Mouse (Mus musculus) forebrain, embryonic 10.5 days (tissue): Measurements from ENCODE around the gene Zfp974. TPM values are rescaled to one million over a fixed set of nuclear protein-coding genes. Genes with fewer than 3 reads are reported as not detected.
"Not testable (repeated sequence)": the region's sequence is repeated elsewhere in the genome, so short reads cannot be mapped to it uniquely, and the experiment has no call there.

ENCODE experiments used
- DNase-seq: peaks from one replicate; pipeline ENCODE4 v3.0.0-alpha.2; 2017; ENCODE audit warnings: low spot score; ENCODE audit errors: extremely low spot score
- H3K27ac ChIP-seq: fragments of 300-500 bp; sonication (generic); 2 replicates; pipeline ENCODE4 v1.5.1; 2016; ENCODE audit warnings: mild to moderate bottlenecking
- H3K27me3 ChIP-seq: fragments of 300-500 bp; sonication (generic); 2 replicates; pipeline ENCODE4 v1.6.1; 2016; ENCODE audit warnings: mild to moderate bottlenecking; ENCODE audit not compliant: poor library complexity, severe bottlenecking
- H3K36me3 ChIP-seq: fragments of 300-500 bp; sonication (generic); replicated peaks from 2 replicates; pipeline ENCODE4 v1.6.1; 2016; ENCODE audit warnings: mild to moderate bottlenecking, moderate library complexity
- H3K4me1 ChIP-seq: fragments of 300-500 bp; sonication (generic); 2 replicates; pipeline ENCODE4 v1.6.1; 2016
- H3K4me3 ChIP-seq: fragments of 300-500 bp; sonication (generic); 2 replicates; pipeline ENCODE4 v1.5.1; 2016; ENCODE audit warnings: mild to moderate bottlenecking, moderate library complexity
- H3K9me3 ChIP-seq: fragments of 300-500 bp; sonication (generic); 2 replicates; pipeline ENCODE4 v1.6.1; 2016; ENCODE audit warnings: mild to moderate bottlenecking, moderate library complexity
- WGBS: fragments of 180-500 bp; shearing (Covaris S2); methylation state at CpG from one replicate; pipeline ENCODE4 v1.1.7; 2016; 5-methylcytosine and 5-hydroxymethylcytosine counted together
- polyA plus RNA-seq: library from polyadenylated mRNA; unstranded; fragments of >200 nt; fragmentation: Nextera tagmentation; extraction: Ambion mirVana; gene quantifications from 2 replicates; pipeline ENCODE4 v1.2.1, GENCODE M21; 2016

Gene Zfp974
- polyA plus RNA-seq, result 10.6 and 12.0 TPM in 2 replicates

DNA sequence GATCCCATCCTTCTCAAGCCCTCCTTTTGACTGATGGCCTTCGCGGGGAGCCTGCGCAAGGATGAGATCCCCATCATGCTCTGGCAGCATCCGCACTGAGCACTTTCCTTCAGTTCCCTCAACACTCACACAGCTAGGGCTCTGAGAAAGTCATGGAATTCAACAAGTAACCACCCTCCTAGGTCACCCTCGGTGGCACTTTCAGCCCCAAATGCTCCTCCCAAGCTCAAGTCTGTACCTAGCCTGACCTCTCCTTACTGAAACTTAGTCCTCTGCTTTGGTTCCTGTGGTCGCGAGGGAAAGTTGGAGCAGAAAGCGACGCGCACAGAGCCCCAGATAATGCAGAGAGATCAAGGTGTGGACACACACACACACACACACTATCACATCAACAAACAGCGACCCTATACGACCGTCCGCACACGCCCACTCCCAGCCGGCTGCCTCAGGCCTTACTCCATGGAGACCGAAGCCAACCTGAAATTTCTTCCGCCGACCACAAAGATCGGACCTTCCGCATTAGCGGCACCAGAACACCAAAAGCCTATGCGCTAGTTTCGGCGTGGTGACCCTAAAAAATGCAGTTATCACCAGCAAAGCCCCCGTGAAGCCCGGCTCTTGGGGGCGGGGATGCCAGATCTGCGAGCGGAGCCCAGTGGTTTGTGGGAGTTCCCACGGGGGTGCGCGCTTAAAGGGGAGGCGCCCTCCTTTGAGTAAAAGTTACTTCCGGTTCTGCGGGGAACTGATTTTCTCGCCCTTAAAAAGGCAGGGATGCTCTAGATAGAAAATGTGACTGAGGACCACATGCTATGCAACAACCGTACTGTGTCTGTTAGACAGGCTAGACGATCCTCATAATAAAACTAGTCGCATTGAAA, at the start of gene Zfp974:
TSS of gene Zfp974 (minus strand) at position 643 of the 878 bp plus-strand sequence.
- H3K4me1 ChIP-seq, result peaks cover 17% of the 10 kb centered on the region
- H3K36me3 ChIP-seq, result peaks cover 13% of the 10 kb centered on the region
- peak within 1 kb of the TSS; percentile 75 for H3K4me3 ChIP-seq
- peak within 1 kb of the TSS; percentile 88 for H3K27ac ChIP-seq
- no peaks in the 10 kb centered on the region for H3K9me3 ChIP-seq
- H3K27me3 ChIP-seq, result 0 out of 2 replicates have a peak, but pooled peaks cover 5% of the 10 kb centered on the region
- peak; percentile 61 for DNase-seq
- WGBS, result 5% methylated on average over 40 of the region's 40 CpGs

DNA sequence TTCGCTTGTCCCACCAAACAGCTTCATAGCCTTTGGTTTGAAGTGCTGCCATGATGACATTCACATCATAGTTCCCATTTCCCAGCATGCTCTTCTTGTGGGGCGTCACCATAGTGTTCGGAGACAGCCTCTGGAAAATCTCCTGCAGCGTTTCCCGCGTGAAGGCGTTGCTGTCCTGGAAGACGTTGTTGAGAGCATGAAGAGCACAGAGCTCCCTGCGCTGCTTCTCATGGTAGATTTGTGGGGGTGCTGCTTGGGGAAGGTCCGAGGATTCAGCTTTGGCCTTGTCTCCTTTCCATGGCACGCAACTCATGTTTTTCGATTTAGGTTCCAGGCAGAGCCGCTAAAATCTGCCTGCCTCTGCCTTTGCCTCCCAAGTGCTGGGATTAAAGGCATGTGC, 20.2 kb upstream of the Zfp974 start:
- H3K4me1 ChIP-seq, H3K27me3 ChIP-seq, H3K4me3 ChIP-seq, H3K9me3 ChIP-seq, H3K36me3 ChIP-seq, H3K27ac ChIP-seq, DNase-seq: not testable (repeated sequence)
- WGBS, result 93% methylated on average over 13 of the region's 13 CpGs

DNA sequence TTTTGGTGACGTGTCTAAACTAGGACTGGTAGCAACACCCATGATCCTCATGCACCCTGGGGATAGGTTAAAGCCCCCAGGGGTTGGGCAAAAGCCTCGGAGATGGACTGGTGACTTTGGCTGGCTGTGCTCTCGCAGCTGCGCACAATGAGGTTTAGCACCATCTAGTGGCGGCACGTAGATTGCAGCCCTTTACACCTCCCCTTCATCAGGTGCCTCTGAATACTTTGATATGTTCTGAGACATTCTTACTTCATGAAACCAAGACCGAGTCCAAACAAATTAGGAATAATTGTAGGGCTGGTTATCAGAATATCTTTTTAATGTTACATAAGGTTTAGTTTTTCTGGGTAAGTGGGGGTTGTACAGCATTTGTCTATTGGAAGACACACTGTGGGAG, 12.6 kb upstream of the Zfp974 start:
- WGBS, result 48% methylated on average over 6 of the region's 7 CpGs
- not testable (repeated sequence) for H3K27me3 ChIP-seq, H3K9me3 ChIP-seq, H3K27ac ChIP-seq, H3K4me1 ChIP-seq, H3K4me3 ChIP-seq, DNase-seq, H3K36me3 ChIP-seq

DNA sequence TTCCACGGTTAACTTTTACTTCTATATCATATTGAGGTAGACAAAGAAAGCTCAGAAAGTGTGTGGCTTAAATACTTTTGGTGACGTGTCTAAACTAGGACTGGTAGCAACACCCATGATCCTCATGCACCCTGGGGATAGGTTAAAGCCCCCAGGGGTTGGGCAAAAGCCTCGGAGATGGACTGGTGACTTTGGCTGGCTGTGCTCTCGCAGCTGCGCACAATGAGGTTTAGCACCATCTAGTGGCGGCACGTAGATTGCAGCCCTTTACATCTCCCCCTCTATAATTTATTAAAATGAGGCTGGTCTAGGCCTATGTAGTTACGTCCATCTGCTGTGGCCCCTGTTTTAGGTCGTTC, 4.5 kb upstream of the Zfp974 start:
- DNase-seq, H3K36me3 ChIP-seq, H3K27me3 ChIP-seq, H3K27ac ChIP-seq, H3K9me3 ChIP-seq: not testable (repeated sequence)
- WGBS, result 50% methylated on average over 1 of the region's 9 CpGs
- peak overlapping the region; percentile 34; the same call in 1 of the 2 replicates for H3K4me3 ChIP-seq
- peaks cover 10% of the 10 kb centered on the region for H3K4me1 ChIP-seq

DNA sequence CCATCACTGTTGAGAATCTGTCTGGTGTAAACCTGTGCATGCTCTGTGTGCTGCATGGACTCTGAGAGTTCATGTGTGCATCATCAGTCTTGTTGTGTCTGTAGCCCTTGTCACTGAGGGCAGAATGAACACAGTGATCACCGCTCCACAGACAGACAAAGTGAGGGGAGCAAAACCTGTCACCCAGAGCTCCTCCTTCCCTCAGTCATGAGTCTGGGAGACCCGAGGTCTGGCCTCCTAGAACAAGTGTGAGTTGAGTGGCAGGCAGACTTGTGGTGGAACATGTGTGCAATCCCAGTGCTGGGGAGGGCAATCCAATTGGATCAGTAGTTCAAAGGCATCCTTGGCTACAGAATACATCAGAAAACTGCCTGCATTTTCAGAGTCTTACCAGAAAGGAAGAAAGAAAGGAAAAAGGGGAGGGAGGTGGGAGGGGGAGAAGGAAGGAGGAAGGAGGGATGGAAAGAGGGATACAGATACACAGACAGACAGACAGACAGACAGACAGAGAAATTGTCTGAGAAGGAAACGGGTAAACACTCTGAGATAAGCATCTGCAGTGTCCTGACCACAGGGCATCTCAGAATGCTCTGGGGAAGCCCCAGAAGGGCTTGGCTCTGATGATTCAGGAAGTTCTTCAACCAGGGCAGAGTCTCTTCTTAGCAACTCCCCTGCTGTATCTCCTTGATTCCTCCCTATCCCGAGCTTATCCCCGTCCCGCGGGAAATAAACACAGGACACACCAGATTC, 4.0 kb upstream of the Zfp974 start:
- Histone ChIP-seq H3K4me3 (peak overlapping the region; percentile 34; the same call in 1 of the 2 replicates), H3K4me1 (peaks cover 16% of the 10 kb centered on the region), H3K27me3 (0 out of 2 replicates have a peak, but pooled peaks cover 5% of the 10 kb centered on the region), H3K27ac (peak overlapping the region; percentile 56; the same call in 1 of the 2 replicates), H3K9me3 (no peaks in the 10 kb centered on the region), H3K36me3 (no peaks in the 10 kb centered on the region)
- 34% methylated on average over 7 of the region's 7 CpGs for WGBS
- DNase-seq, result no peak

DNA sequence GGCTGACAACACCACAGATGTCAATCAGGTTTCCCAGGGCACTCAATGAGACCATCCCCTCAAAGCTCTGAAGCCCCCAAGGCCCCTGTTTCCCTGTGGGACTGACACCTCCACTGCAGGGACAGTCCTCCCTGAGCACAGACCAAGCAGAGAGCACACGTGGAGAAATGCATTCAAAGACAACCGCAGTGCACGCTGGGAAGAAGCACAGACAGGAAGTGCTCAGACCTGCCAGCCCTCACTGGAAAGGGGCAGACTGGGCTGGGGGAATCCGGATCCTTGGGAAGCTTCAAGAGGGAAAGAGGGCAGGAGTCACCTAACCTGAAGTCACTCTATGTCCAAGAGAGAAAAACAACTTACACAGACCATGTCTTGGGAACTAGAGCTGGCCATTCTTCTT, 2.2 kb downstream of the Zfp974 start:
- not testable (repeated sequence) for H3K4me3 ChIP-seq, H3K27me3 ChIP-seq, DNase-seq, H3K9me3 ChIP-seq, H3K27ac ChIP-seq, H3K4me1 ChIP-seq
- H3K36me3 ChIP-seq, result peaks cover 20% of the 10 kb centered on the region
- WGBS, result 58% methylated on average over 4 of the region's 4 CpGs

DNA sequence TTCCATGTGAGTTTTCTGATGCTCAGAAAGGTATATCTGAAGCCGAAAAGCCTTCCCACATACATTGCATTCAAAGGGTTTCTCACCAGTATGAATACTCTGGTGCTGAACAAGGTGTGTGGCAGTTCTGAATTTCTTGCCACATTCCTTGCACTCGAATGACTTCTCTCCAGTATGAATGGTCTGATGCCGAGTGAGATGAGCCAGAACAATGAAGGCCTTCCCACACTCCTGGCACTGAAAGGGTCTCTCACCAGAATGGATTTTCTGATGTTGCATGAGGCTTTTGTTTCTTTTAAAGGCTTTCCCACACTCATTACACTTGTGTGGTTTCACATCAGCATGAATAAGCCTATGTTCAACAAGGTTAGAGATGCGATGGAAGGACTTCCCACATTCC, 18.3 kb downstream of the Zfp974 start:
- not testable (repeated sequence) for H3K27me3 ChIP-seq, H3K4me1 ChIP-seq, H3K27ac ChIP-seq, DNase-seq, H3K4me3 ChIP-seq
- H3K36me3 ChIP-seq, result peaks cover 53% of the 10 kb centered on the region
- 79% methylated on average over 4 of the region's 4 CpGs for WGBS
- peaks cover 26% of the 10 kb centered on the region for H3K9me3 ChIP-seq

DNA sequence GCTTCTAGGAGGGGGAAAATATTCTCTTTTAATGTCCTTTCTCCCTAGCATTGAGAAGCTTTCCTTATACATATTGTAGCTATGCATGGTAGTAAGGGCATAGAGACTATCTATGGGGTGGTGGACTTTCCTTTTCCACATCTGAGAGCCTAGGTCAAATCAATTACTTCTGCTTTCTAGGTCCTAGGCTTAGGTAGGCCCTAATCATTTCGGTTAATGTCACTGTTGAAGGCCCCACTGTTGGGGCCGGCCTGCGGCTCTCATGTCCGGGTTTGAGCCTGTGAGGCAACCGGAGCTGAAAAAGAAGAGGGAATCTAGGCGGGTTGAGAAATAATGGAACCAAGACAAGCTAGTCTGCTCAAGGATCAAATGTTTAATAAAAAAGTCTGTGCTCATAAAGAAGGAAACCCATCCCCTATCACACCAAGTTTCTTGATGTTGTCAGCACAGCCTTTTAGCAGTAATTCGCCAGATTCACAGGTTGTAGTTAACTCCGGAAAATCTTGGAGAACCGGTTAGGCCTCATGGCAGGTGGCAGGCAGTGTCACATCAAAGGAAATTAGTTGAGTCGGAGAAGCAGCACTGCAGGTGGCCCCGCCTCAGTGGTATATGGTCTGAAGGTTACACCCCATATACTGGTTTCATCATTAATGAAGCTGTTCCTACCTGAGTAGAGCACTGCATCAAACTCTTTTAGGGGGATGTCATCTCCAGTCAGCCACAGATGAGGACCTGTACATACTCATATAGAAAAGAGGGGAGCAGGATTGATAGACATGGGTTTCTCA, 24.0 kb downstream of the Zfp974 start:
- H3K4me3 ChIP-seq, result no peak overlapping the region
- H3K4me1 ChIP-seq, result no peaks in the 10 kb centered on the region
- DNase-seq, result no peak
- peaks cover 14% of the 10 kb centered on the region for H3K36me3 ChIP-seq
- no peak overlapping the region for H3K27ac ChIP-seq
- peaks cover 15% of the 10 kb centered on the region; the same call in 1 of the 2 replicates for H3K9me3 ChIP-seq
- no peaks in the 10 kb centered on the region for H3K27me3 ChIP-seq
- WGBS, result 80% methylated on average over 11 of the region's 11 CpGs

DNA sequence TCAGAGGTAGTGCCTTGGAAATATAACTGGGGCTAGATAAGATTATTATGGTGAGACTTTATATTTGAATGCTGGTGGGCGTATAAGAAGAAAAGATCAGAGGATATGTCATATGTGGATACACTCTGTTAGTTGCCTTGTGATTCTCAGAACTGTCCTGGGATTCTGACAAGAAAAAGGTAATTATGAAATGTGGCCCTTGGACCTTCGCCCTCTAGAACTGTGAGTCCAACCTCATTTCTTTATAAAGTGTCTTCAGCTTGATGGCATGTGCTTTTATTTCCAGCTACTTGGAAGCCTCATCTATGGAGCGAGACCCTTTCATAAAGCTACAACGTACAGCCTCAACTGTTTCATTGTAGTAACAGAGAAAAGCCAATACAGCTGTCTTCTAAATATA, 28.7 kb downstream of the Zfp974 start:
- Histone ChIP-seq H3K27me3 (no peaks in the 10 kb centered on the region), H3K27ac (no peak overlapping the region), H3K36me3 (no peaks in the 10 kb centered on the region), H3K4me1 (no peaks in the 10 kb centered on the region), H3K9me3 (peaks cover 8% of the 10 kb centered on the region; the same call in 1 of the 2 replicates), H3K4me3 (no peak overlapping the region)
- 89% methylated on average over 4 of the region's 4 CpGs for WGBS
- no peak for DNase-seq

DNA sequence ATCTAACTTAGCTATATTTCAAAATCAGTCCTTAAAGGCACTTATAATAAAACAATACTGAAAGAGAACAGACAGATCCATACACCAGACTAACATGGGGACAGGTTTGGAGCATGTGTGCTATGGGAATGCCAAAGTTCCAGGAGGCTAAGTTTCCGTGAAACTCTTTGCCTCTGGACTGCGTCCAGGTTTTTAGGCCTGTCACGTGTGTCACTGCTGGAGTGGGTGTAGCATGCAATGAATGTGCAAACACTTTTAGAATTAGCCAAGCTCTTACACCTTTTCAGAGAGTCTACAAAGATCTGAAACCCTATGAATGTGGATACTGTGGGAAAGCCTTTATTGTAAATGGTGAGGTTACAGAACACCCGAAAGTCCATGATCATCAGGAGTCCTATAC, 47.5 kb downstream of the Zfp974 start:
- Histone ChIP-seq H3K9me3 (peaks cover 34% of the 10 kb centered on the region), H3K4me3 (no peak overlapping the region), H3K27ac (no peak overlapping the region), H3K36me3 (peaks cover 76% of the 10 kb centered on the region), H3K27me3 (no peaks in the 10 kb centered on the region), H3K4me1 (no peaks in the 10 kb centered on the region)
- WGBS, result 94% methylated on average over 4 of the region's 4 CpGs
- no peak for DNase-seq

DNA sequence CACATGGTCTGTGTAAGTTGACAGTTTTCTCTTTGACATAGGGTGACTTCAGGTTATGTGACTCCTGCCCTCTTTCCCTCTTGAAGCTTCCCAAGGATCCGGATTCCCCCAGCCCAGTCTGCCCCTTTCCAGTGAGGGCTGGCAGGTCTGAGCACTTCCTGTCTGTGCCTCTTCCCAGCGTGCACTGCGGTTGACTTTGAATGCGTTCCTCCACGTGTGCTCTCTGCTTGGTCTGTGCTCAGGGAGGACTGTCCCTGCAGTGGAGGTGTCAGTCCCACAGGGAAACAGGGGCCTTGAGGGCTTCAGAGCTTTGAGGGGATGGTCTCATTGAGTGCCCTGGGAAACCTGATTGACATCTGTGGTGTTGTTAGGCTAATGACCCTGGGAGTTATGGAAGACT, 66.7 kb downstream of the Zfp974 start:
- not testable (repeated sequence) for DNase-seq, H3K9me3 ChIP-seq, H3K4me3 ChIP-seq, H3K27me3 ChIP-seq, H3K27ac ChIP-seq
- 90% methylated on average over 5 of the region's 5 CpGs for WGBS
- Histone ChIP-seq H3K36me3 (peaks cover 43% of the 10 kb centered on the region), H3K4me1 (peaks cover 20% of the 10 kb centered on the region)

DNA sequence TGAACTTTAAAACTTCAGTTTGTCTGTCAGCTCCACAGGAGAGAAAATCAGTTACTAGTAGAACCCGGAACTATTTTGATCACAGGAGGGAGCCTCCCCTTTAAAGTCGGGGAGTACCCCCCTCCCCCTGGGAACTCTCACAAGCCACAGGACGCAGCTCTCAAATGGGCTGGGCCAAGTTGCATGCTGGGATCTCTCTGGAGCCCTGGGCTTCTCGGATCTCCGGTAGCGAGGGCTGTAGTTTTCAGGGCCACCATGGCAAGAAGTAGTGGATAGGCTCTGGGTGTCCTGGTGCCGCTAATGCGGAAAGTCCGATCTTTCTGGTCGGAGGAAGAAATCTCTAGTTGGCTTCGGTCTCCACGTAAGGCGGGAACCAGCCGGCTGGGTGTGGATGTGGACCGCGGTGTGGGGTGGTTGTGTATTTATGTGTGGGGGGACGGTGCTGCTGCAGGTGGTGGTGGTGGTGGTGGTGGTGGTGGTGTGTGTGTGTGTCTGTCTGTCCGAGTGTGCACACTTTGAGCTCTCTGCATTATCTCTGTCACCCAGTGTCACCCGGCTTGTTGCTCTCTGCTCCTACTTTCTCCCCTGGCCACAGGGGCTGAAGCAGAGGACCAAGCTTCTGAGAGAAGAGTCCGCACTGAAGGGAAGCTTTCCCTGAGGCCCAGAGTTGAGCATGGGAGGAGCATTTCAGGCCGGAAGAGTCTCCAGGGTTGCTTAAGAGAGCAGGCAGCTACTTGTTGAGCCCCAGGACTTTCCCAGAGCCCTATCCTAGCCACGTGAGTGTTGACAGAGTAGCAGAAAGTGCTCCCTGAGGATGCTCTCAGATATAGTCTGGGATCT, 68.6 kb downstream of the Zfp974 start:
- Histone ChIP-seq H3K4me1 (peaks cover 20% of the 10 kb centered on the region), H3K36me3 (peaks cover 39% of the 10 kb centered on the region), H3K9me3 (0 out of 2 replicates have a peak, but pooled peaks cover 8% of the 10 kb centered on the region), H3K27me3 (no peaks in the 10 kb centered on the region), H3K4me3 (peak overlapping the region; percentile 76), H3K27ac (peak overlapping the region; percentile 89)
- peak; percentile 70 for DNase-seq
- 1% methylated on average over 22 of the region's 22 CpGs for WGBS
